Mouse (Mus musculus): Measurements from ENCODE around the gene Wnk2. TPM values are rescaled to one million over a fixed set of nuclear protein-coding genes. Genes with fewer than 3 reads are reported as not detected.

Gene Wnk2
- polyA plus RNA-seq, 1 experiment from 2014 or later, result 1.6 TPM

DNA sequence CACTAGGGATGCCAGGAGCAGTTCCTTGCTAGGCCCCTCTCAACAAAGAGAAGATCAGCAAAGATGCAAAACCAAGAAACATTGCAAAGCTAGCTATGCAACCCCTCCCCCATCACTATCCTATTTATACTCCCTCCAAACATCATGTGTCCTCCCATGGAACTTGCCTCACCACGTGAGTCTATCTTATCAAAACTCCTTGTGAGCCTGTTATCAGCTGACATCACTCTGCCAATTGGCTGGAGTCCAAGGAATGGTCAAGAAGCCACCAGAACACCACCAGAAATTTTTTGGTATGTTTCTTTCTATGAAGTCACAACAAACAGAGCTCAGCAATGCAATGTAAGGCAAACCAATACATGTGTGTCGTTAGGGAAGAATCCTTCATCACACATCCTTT, 116.8 kb downstream of the Wnk2 start:
- Histone ChIP-seq H3K9ac (ENCODE audit: low read length) (no peak overlapping the region), H3K4me1 (replicated peaks; ENCODE audit: control insufficient read depth, insufficient read depth) (no peaks in the 10 kb centered on the region), H3K27ac (replicated peaks) (no peak overlapping the region), H3K36me3 (ENCODE audit: control insufficient read depth, insufficient read depth, low read length) (peaks cover 3% of the 10 kb centered on the region; the same call in 1 of the 2 replicates), H3K4me3 (ENCODE audit: low read depth, low read length) (no peak overlapping the region), H3K4me2 (replicated peaks; ENCODE audit: low read depth) (no peak overlapping the region), H3K27me3 (ENCODE audit: control insufficient read depth, insufficient read depth, low read length) (no peaks in the 10 kb centered on the region), H3K9me3 (ENCODE audit: control insufficient read depth, low read length) (no peaks in the 10 kb centered on the region)
- ATAC-seq (ENCODE audit: low FRiP score, low TSS enrichment) (no peak), DNase-seq (ENCODE audit: low spot score) (no peak)
- WGBS, result 65% methylated on average over 2 of the region's 2 CpGs
- no peak for TF ChIP-seq EP300 (optimal IDR thresholded peaks at IDR 0.05)
- no peak for TF ChIP-seq CTCF (IDR thresholded peaks at IDR 0.05; ENCODE audit: low read depth)

DNA sequence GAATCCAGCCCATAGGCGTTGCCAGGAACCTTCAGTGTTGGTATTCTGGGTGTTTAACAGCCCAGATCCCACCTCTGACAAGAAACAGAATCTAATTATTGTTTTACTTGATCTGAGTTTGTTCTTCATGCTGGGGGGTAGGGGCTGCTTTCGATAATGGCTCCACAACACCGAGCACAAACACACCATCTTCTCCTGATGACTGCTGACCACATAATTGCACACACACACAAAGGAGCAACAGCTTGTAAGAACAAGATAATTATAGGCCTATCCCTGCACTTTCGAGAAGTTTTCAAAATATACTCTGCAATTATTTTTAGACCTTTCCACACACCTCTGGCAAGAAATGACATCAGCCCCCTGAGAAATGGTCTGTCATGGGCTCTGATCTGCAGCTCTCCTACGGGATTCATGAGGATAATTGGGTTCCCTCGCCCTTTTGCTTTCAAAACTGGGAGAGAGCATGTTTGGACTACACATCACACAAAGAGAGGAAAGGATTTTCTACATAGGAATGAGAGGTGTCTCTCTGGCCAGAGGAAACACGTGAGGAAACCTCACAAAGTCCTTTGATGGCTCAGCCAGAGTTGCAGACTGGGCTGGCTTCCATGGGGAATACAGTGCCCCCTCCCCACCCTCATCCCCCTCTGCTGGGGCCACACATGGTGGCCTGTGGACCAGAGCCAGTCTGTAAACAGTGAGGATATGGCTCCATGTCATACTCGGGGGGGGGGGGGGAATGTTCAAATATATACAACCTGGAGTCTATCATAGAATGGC, 118.9 kb downstream of the Wnk2 start:
- H3K9me3 ChIP-seq (ENCODE audit: control insufficient read depth, low read length), result no peaks in the 10 kb centered on the region
- no peaks in the 10 kb centered on the region for H3K27me3 ChIP-seq (ENCODE audit: control insufficient read depth, insufficient read depth, low read length)
- H3K4me3 ChIP-seq (ENCODE audit: low read depth, low read length), result no peak overlapping the region
- no peak overlapping the region for H3K27ac ChIP-seq (replicated peaks)
- H3K4me2 ChIP-seq (replicated peaks; ENCODE audit: low read depth), result no peak overlapping the region
- ATAC-seq (ENCODE audit: low FRiP score, low TSS enrichment), result 0 out of 2 replicates have a peak, but pooled peaks have one; percentile 19
- H3K4me1 ChIP-seq (replicated peaks; ENCODE audit: control insufficient read depth, insufficient read depth), result peaks cover 3% of the 10 kb centered on the region; the same call in 1 of the 2 replicates
- no peak overlapping the region for H3K9ac ChIP-seq (ENCODE audit: low read length)
- TF ChIP-seq CTCF (IDR thresholded peaks at IDR 0.05; ENCODE audit: low read depth) (no peak), EP300 (optimal IDR thresholded peaks at IDR 0.05) (no peak)
- H3K36me3 ChIP-seq (ENCODE audit: control insufficient read depth, insufficient read depth, low read length), result no peaks in the 10 kb centered on the region
- WGBS, result 46% methylated on average over 8 of the region's 8 CpGs
- no peak for DNase-seq (ENCODE audit: low spot score)

DNA sequence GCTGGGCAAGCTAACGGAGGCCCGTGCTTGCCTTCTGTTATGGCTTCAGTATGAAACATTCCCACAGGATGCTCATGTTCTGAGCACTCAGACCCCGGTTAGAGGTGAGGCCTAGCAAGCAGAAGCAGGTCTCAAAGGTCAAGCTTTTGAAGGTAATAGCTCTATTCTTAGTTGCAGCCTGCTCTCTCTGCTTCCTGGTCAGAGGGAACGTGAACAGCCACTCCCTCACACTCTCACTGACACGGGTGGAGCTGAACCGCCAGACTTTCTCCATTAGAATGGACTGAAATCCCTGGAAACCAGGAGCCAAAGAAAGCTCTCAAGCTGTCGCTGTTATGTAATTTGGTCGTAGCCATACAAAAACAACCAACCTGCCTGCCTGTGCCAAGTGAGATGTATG, 120.8 kb downstream of the Wnk2 start:
- Histone ChIP-seq H3K9me3 (ENCODE audit: control insufficient read depth, low read length) (no peaks in the 10 kb centered on the region), H3K4me2 (replicated peaks; ENCODE audit: low read depth) (no peak overlapping the region), H3K27me3 (ENCODE audit: control insufficient read depth, insufficient read depth, low read length) (no peaks in the 10 kb centered on the region), H3K4me3 (ENCODE audit: low read depth, low read length) (no peak overlapping the region), H3K9ac (ENCODE audit: low read length) (no peak overlapping the region), H3K36me3 (ENCODE audit: control insufficient read depth, insufficient read depth, low read length) (no peaks in the 10 kb centered on the region), H3K4me1 (replicated peaks; ENCODE audit: control insufficient read depth, insufficient read depth) (peaks cover 3% of the 10 kb centered on the region; the same call in 1 of the 2 replicates), H3K27ac (replicated peaks) (no peak overlapping the region)
- TF ChIP-seq CTCF (IDR thresholded peaks at IDR 0.05; ENCODE audit: low read depth) (no peak), EP300 (optimal IDR thresholded peaks at IDR 0.05) (no peak)
- DNase-seq (ENCODE audit: low spot score) (no peak), ATAC-seq (ENCODE audit: low FRiP score, low TSS enrichment) (peak; percentile 43; the same call in 1 of the 2 replicates)
- WGBS, result 77% methylated on average over 8 of the region's 8 CpGs

DNA sequence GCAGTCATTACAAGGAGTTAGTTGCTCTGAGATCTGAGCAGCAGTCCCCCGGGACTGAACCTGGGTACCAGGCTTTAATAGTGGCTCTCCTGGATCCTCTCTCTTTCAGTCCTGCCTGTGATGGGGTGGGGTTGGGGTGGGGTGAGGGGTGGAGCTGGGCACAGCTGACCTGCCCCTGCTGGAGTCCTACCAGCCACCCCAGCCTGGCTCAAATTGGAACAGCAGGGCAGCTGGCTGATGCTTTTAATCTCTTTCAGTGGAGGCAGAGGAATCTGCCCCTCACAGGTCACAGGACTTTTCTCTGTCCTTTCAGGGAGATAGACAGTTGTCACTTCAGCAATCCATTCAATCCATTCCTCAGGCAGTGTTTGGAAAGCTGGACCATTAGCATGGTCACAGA, 122.3 kb downstream of the Wnk2 start:
- Histone ChIP-seq H3K4me3 (ENCODE audit: low read depth, low read length) (no peak overlapping the region), H3K4me2 (replicated peaks; ENCODE audit: low read depth) (no peak overlapping the region), H3K27me3 (ENCODE audit: control insufficient read depth, insufficient read depth, low read length) (no peaks in the 10 kb centered on the region), H3K36me3 (ENCODE audit: control insufficient read depth, insufficient read depth, low read length) (no peaks in the 10 kb centered on the region), H3K9me3 (ENCODE audit: control insufficient read depth, low read length) (no peaks in the 10 kb centered on the region), H3K9ac (ENCODE audit: low read length) (no peak overlapping the region), H3K4me1 (replicated peaks; ENCODE audit: control insufficient read depth, insufficient read depth) (peaks cover 3% of the 10 kb centered on the region; the same call in 1 of the 2 replicates), H3K27ac (replicated peaks) (no peak overlapping the region)
- TF ChIP-seq CTCF (IDR thresholded peaks at IDR 0.05; ENCODE audit: low read depth) (no peak), EP300 (optimal IDR thresholded peaks at IDR 0.05) (no peak)
- ATAC-seq (ENCODE audit: low FRiP score, low TSS enrichment) (no peak), DNase-seq (ENCODE audit: low spot score) (no peak)
- WGBS, result 23% methylated on average over 1 of the region's 1 CpGs

DNA sequence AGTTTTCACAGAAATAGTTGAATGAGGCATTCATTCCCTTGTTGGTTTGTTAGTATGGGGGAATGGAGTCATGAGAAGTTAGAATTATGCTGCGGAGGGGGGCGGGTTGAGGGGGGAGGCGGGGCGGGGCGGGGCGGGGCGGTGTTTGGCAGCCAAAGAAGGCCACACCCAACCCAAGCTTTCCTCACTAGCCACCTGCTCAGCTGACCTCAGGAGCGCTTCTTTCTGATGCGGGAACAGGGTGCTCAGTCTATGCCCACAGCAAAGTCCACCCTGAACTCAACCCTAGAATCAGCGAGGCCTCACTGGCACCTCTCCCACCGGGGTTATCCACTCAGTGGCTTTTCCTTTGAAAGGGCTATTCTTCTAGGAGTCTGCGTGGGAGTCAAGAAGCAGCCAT, 123.1 kb downstream of the Wnk2 start:
- ATAC-seq (ENCODE audit: low FRiP score, low TSS enrichment) (peak; percentile 43; the same call in 1 of the 2 replicates), DNase-seq (ENCODE audit: low spot score) (peak; percentile 42)
- TF ChIP-seq EP300 (optimal IDR thresholded peaks at IDR 0.05), result no peak
- 11% methylated on average over 11 of the region's 12 CpGs for WGBS
- Histone ChIP-seq H3K36me3 (ENCODE audit: control insufficient read depth, insufficient read depth, low read length) (no peaks in the 10 kb centered on the region), H3K27me3 (ENCODE audit: control insufficient read depth, insufficient read depth, low read length) (no peaks in the 10 kb centered on the region), H3K9ac (ENCODE audit: low read length) (no peak overlapping the region), H3K4me2 (replicated peaks; ENCODE audit: low read depth) (peak overlapping the region; percentile 31; the same call in 1 of the 2 replicates), H3K27ac (replicated peaks) (no peak overlapping the region), H3K4me3 (ENCODE audit: low read depth, low read length) (no peak overlapping the region), H3K9me3 (ENCODE audit: control insufficient read depth, low read length) (no peaks in the 10 kb centered on the region), H3K4me1 (replicated peaks; ENCODE audit: control insufficient read depth, insufficient read depth) (peaks cover 3% of the 10 kb centered on the region; the same call in 1 of the 2 replicates)

DNA sequence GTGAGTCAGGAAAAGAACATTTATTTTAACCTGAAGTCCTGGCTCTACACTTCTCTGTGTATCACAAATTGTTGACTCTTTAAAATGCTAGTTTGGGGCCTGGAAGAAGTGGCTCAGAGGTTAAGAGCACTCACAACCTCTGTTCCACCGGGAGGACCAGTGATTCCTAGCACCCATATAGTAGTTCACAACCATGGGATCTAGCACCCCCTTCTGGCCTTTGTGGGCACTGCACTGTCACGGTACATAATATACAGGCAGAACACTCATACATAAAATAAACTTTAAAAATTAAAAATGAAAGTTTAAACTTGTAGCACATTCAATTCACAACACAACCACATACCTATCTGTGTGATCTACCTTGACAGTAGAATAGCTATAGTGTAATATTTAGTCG, 126.1 kb downstream of the Wnk2 start:
- H3K9me3 ChIP-seq (ENCODE audit: control insufficient read depth, low read length), result 0 out of 2 replicates have a peak, but pooled peaks cover 5% of the 10 kb centered on the region
- no peak overlapping the region for H3K9ac ChIP-seq (ENCODE audit: low read length)
- peak; percentile 42 for DNase-seq (ENCODE audit: low spot score)
- H3K27me3 ChIP-seq (ENCODE audit: control insufficient read depth, insufficient read depth, low read length), result no peaks in the 10 kb centered on the region
- H3K36me3 ChIP-seq (ENCODE audit: control insufficient read depth, insufficient read depth, low read length), result no peaks in the 10 kb centered on the region
- peaks cover 3% of the 10 kb centered on the region; the same call in 1 of the 2 replicates for H3K4me1 ChIP-seq (replicated peaks; ENCODE audit: control insufficient read depth, insufficient read depth)
- H3K27ac ChIP-seq (replicated peaks), result no peak overlapping the region
- TF ChIP-seq EP300 (optimal IDR thresholded peaks at IDR 0.05), result no peak
- peak; percentile 68 for TF ChIP-seq CTCF (IDR thresholded peaks at IDR 0.05; ENCODE audit: low read depth)
- WGBS, result 55% methylated on average over 3 of the region's 3 CpGs
- no peak overlapping the region for H3K4me2 ChIP-seq (replicated peaks; ENCODE audit: low read depth)
- H3K4me3 ChIP-seq (ENCODE audit: low read depth, low read length), result no peak overlapping the region
- no peak for ATAC-seq (ENCODE audit: low FRiP score, low TSS enrichment)

Measured in stomach, postnatal 0 days (tissue).